Mouse (Mus musculus) small intestine, adult 2 months (tissue): Measurements from ENCODE around the gene Il34.

Source experiments
- CTCF ChIP-seq: fragments of 200-500 bp; IDR thresholded peaks from 2 replicates; pipeline ENCODE4 v1.5.1; 2012; ENCODE audit warnings: low read depth, mild to moderate bottlenecking, control low read depth, inconsistent platforms, low read length, moderate library complexity, mixed read lengths; ENCODE audit not compliant: insufficient replicate concordance, insufficient read length; ENCODE audit errors: extremely low read depth
- POLR2A ChIP-seq: fragments of 200-500 bp; IDR thresholded peaks from 2 replicates; pipeline ENCODE4 v1.6.1; 2012; ENCODE audit warnings: low read depth, mild to moderate bottlenecking, control low read depth, inconsistent platforms, low read length, moderate library complexity

- TF ChIP-seq POLR2A: no peak
- no peak for TF ChIP-seq CTCF
These were observed 111.5 kb downstream of the Il34 start for GRCm38 (mm10) chr8:110694226-110694625.
